Mouse (Mus musculus): ENCODE measurements around the gene Lmo7. TPM values are rescaled to one million over a fixed set of nuclear protein-coding genes. Genes with fewer than 3 reads are reported as not detected.

The Lmo7 gene
- total and polyA plus RNA-seq, 2 experiments from 2014 or later = 3.0 to 8.1 TPM

DNA sequence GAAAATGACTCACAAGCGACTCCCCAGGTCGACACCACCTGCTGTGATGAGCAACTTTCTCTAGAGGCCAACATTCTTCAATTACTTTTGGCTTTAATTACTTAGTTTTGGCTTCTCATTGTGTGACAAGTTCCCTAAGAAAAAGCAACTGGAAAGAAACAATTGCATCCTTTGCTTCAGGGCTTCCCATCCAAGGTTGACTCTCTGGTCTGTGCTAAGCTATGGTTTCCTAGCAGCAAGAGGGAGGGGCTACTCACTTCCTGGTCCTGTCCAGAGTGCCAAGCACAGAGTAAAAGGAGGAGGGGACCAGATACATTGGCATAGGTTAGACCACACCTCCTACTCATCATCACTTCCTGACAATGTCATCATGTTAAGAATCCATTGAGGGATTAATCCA, 69.0 kb downstream of the Lmo7 start:
- Histone ChIP-seq H3K9me3 (ENCODE audit: low read length) (no peaks in the 10 kb centered on the region), H3K27ac (ENCODE audit: low read depth, low read length) (no peak overlapping the region), H3K4me1 (ENCODE audit: insufficient read depth, low read length) (no peaks in the 10 kb centered on the region), H3K36me3 (ENCODE audit: insufficient read depth, low read length) (no peaks in the 10 kb centered on the region), H3K9ac (replicated peaks; ENCODE audit: low read length, poor library complexity, severe bottlenecking) (no peak overlapping the region), H3K27me3 (ENCODE audit: insufficient read depth, low read length) (no peaks in the 10 kb centered on the region), H3K4me2 (ENCODE audit: low read depth, low read length, poor library complexity, severe bottlenecking) (no peak overlapping the region), H3K4me3 (ENCODE audit: low read depth, low read length) (no peak overlapping the region)
- ATAC-seq (ENCODE audit: low FRiP score) = no peak
- no peak for DNase-seq (ENCODE audit: low spot score)
- TF ChIP-seq CTCF (IDR thresholded peaks at IDR 0.05) = no peak
- WGBS = 66% methylated on average over 2 of the region's 2 CpGs

DNA sequence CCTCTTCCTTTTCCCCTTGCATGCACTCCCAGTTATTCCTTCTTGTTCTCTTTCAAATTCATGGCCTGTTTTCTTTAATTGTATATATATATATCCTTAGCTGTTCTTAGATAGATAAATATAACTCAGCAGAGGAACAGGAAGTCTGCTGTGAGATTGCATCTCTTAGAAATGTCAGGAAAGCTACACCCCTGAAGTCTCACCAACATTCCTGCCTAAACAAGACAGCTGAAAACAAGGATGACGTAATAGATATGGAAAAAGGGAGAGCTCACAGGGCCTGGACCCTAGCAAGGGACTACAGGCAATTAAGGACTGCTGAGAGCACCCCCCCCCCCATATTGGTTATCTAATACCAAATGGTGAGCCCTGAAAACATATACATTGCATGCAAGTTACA, 71.9 kb downstream of the Lmo7 start:
- Histone ChIP-seq H3K4me2 (ENCODE audit: low read depth, low read length, poor library complexity, severe bottlenecking) (no peak overlapping the region), H3K9me3 (ENCODE audit: low read length) (no peaks in the 10 kb centered on the region), H3K27me3 (ENCODE audit: insufficient read depth, low read length) (no peaks in the 10 kb centered on the region), H3K4me3 (ENCODE audit: low read depth, low read length) (no peak overlapping the region), H3K9ac (replicated peaks; ENCODE audit: low read length, poor library complexity, severe bottlenecking) (no peak overlapping the region), H3K27ac (ENCODE audit: low read depth, low read length) (no peak overlapping the region), H3K36me3 (ENCODE audit: insufficient read depth, low read length) (no peaks in the 10 kb centered on the region), H3K4me1 (ENCODE audit: insufficient read depth, low read length) (no peaks in the 10 kb centered on the region)
- TF ChIP-seq CTCF (IDR thresholded peaks at IDR 0.05) = no peak
- ATAC-seq (ENCODE audit: low FRiP score) (no peak), DNase-seq (ENCODE audit: low spot score) (no peak)
- 81% methylated on average over 1 of the region's 1 CpGs for WGBS

DNA sequence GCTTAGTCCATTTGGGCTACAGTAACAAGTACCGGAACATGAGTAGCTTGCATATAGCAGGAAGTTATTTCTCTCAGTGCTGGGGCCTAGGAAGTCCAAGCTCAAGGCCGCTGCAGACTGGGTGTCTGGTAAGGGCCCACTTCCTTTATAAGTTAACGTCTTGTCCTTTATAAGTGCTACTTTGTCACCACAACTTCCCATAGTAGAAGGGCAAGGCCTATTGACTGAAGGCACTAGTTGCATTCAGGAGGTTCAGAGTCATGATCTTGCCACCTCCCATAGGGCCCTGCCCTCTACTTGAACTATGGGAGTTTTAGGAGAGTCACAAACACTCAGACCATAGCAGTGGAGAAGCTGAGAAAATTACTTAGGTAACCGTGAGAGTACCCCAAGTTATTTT, 74.4 kb downstream of the Lmo7 start:
- Histone ChIP-seq H3K4me1 (ENCODE audit: insufficient read depth, low read length) (no peaks in the 10 kb centered on the region), H3K4me2 (ENCODE audit: low read depth, low read length, poor library complexity, severe bottlenecking) (no peak overlapping the region), H3K9me3 (ENCODE audit: low read length) (no peaks in the 10 kb centered on the region), H3K27me3 (ENCODE audit: insufficient read depth, low read length) (no peaks in the 10 kb centered on the region), H3K36me3 (ENCODE audit: insufficient read depth, low read length) (no peaks in the 10 kb centered on the region), H3K4me3 (ENCODE audit: low read depth, low read length) (no peak overlapping the region), H3K9ac (replicated peaks; ENCODE audit: low read length, poor library complexity, severe bottlenecking) (no peak overlapping the region), H3K27ac (ENCODE audit: low read depth, low read length) (no peak overlapping the region)
- TF ChIP-seq CTCF (IDR thresholded peaks at IDR 0.05) = no peak
- no peak for ATAC-seq (ENCODE audit: low FRiP score)
- WGBS = 88% methylated on average over 4 of the region's 4 CpGs
- DNase-seq (ENCODE audit: low spot score) = no peak

DNA sequence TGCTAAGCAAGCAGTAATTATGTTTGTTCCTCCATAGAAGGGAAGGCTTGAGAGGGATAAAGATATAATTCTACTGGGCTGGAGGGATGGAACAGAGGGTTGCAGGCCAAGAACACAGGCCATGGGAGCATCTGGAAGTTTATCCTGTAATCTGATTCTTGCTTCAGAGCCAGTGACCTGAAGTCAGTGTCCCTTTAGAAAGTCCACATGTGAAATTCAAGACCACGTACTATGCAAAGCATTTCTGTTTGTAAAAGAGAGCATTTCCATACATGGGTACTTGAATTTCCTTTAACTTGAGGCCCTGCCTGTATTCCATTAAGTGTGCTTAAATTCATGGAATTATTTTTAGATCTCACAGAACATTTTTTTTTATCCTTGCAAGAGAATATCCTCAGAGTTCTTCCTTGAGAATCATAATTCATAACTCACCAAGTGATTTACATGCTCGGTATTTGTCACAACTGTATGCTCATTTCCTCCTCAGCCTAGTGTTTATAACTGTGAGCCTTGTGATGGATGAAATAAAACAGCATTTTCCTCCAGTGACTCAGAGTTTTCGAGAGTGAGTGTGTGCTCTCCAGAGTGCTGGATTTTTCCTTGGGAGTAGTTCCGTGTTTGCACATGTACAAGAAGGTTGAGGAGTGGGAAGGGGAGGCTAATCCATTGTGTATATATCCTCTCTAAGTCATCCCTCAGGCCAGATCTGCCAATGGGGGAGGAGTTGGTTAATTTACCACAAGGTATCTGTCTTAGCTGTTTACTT, 75.0 kb downstream of the Lmo7 start:
- Histone ChIP-seq H3K9me3 (ENCODE audit: low read length) (no peaks in the 10 kb centered on the region), H3K9ac (replicated peaks; ENCODE audit: low read length, poor library complexity, severe bottlenecking) (no peak overlapping the region), H3K27me3 (ENCODE audit: insufficient read depth, low read length) (no peaks in the 10 kb centered on the region), H3K4me3 (ENCODE audit: low read depth, low read length) (no peak overlapping the region), H3K4me1 (ENCODE audit: insufficient read depth, low read length) (no peaks in the 10 kb centered on the region), H3K4me2 (ENCODE audit: low read depth, low read length, poor library complexity, severe bottlenecking) (no peak overlapping the region), H3K27ac (ENCODE audit: low read depth, low read length) (no peak overlapping the region), H3K36me3 (ENCODE audit: insufficient read depth, low read length) (no peaks in the 10 kb centered on the region)
- 73% methylated on average over 4 of the region's 4 CpGs for WGBS
- ATAC-seq (ENCODE audit: low FRiP score) (no peak), DNase-seq (ENCODE audit: low spot score) (no peak)
- TF ChIP-seq CTCF (IDR thresholded peaks at IDR 0.05) = no peak

DNA sequence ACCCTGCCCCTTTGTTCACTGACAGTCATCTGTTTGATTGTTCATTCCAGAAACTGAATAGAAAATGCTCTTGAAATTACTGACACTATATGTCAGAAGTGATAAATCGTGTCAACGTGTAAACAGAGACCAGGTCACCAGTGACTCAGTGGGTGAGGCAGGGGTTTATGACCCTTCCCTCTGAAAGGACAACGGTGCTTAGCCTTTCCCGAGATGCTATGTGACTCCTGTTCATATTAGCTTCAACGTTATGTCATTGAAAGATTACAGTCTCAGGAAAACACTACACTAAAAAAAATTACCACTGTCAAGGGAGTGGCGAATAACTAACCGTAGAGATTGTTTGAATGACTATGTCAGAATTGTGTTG, 75.6 kb downstream of the Lmo7 start:
- no peaks in the 10 kb centered on the region for H3K36me3 ChIP-seq (ENCODE audit: insufficient read depth, low read length)
- no peak for ATAC-seq (ENCODE audit: low FRiP score)
- WGBS = 85% methylated on average over 7 of the region's 7 CpGs

DNA sequence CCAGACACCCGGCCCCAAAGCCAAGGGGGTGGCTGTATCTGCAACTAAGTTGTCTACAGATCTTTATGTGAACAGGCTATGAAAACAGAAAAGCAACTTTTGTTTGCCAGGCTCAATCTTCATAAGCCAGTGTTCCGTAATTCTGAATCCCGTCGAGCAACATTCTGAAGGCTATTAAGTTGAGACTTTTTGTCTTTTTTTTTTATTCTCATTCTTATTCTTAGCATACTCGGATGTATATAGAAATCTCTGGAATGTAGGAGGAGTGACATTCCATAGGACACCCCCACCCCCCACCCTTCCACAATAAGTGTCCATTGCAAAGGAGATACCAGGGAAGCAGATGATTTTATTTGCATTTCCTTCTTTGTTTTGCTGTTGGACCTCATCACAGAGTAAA, 76.3 kb downstream of the Lmo7 start:
- no peak for ATAC-seq (ENCODE audit: low FRiP score)

More for the DNA sequence above, 75.6 kb downstream of the Lmo7 start:
- no peak overlapping the region for H3K27ac ChIP-seq (ENCODE audit: low read depth, low read length)
- no peaks in the 10 kb centered on the region for H3K27me3 ChIP-seq (ENCODE audit: insufficient read depth, low read length)
- H3K4me3 ChIP-seq (ENCODE audit: low read depth, low read length) = no peak overlapping the region
- H3K4me1 ChIP-seq (ENCODE audit: insufficient read depth, low read length) = no peaks in the 10 kb centered on the region
- H3K9me3 ChIP-seq (ENCODE audit: low read length) = no peaks in the 10 kb centered on the region
- DNase-seq (ENCODE audit: low spot score) = no peak
- H3K4me2 ChIP-seq (ENCODE audit: low read depth, low read length, poor library complexity, severe bottlenecking) = no peak overlapping the region
- no peak overlapping the region for H3K9ac ChIP-seq (replicated peaks; ENCODE audit: low read length, poor library complexity, severe bottlenecking)
- no peak for TF ChIP-seq CTCF (IDR thresholded peaks at IDR 0.05)

More for the DNA sequence above, 76.3 kb downstream of the Lmo7 start:
- no peak for DNase-seq (ENCODE audit: low spot score)
- Histone ChIP-seq H3K27ac (ENCODE audit: low read depth, low read length) (no peak overlapping the region), H3K36me3 (ENCODE audit: insufficient read depth, low read length) (no peaks in the 10 kb centered on the region), H3K9me3 (ENCODE audit: low read length) (no peaks in the 10 kb centered on the region), H3K27me3 (ENCODE audit: insufficient read depth, low read length) (no peaks in the 10 kb centered on the region), H3K9ac (replicated peaks; ENCODE audit: low read length, poor library complexity, severe bottlenecking) (no peak overlapping the region), H3K4me1 (ENCODE audit: insufficient read depth, low read length) (no peaks in the 10 kb centered on the region), H3K4me3 (ENCODE audit: low read depth, low read length) (no peak overlapping the region), H3K4me2 (ENCODE audit: low read depth, low read length, poor library complexity, severe bottlenecking) (no peak overlapping the region)
- TF ChIP-seq CTCF (IDR thresholded peaks at IDR 0.05) = no peak
- 63% methylated on average over 5 of the region's 5 CpGs for WGBS

Data from midbrain, postnatal 0 days (tissue).